Mouse (Mus musculus) embryo, embryonic 11 days (tissue): ENCODE measurements around the gene Fam151b.

Experiments
- DNase-seq: peaks from one replicate; pipeline ENCODE4 v3.0.0-alpha.2; 2015

Fam151b gene

GRCm38 (mm10) chr13:92410486-92410885, 73.3 kb downstream of the Fam151b start:
- no peak for DNase-seq

GRCm38 (mm10) chr13:92403496-92403895, 80.3 kb downstream of the Fam151b start:
- DNase-seq = no peak

- DNase-seq = no peak
Measured at GRCm38 (mm10) chr13:92402063-92402462, 81.8 kb downstream of the Fam151b start.
